Mouse (Mus musculus) cerebellum, adult 2 months (tissue): ENCODE data around the gene Chtf18.

ENCODE experiments used
- CTCF ChIP-seq: fragments of 200-500 bp; IDR thresholded peaks from 2 replicates; pipeline ENCODE4 v1.5.1; 2011; ENCODE audit warnings: low read depth, mild to moderate bottlenecking, control low read depth, low read length, moderate library complexity, borderline replicate concordance; ENCODE audit not compliant: insufficient read depth
- POLR2A ChIP-seq: fragments of 200-500 bp; IDR thresholded peaks from 2 replicates; pipeline ENCODE4 v1.6.1; 2011; ENCODE audit warnings: low read length, control low read depth, borderline replicate concordance; ENCODE audit not compliant: insufficient read depth

DNA sequence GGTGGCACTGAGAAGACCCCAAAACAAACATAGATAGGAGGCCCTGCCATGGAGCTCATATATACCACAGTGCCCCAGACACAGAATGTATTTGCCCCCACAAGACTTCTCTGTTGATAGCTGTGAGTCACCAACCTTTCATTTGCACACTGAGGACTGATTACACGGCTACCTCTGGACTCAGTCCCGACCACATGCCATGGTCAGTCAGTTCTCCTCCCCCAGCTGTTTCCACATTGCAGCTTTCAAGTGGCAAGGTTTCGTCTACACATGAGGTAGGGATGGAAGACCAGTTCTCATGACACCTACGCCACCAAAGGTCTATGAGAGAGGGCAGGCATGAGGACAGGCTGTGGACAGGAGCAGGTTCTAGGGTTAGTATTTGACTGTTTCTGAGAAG is 16.1 kb downstream of the Chtf18 start:
- TF ChIP-seq POLR2A: no peak
- no peak for TF ChIP-seq CTCF
